Mouse (Mus musculus) brain, embryonic 14.5 days (tissue): ENCODE measurements at regions not wholly inside any gene's neighbourhood (a gene's known extent, or its start where the extent isn't known, plus 50 kb on each side); places are given as distances from the start of the nearest gene placed in this dataset.

Source experiments
- CTCF ChIP-seq: fragments of 200-500 bp; IDR thresholded peaks from 2 replicates; pipeline ENCODE4 v1.5.1; 2012; ENCODE audit warnings: inconsistent platforms, mild to moderate bottlenecking, moderate library complexity, borderline replicate concordance; ENCODE audit not compliant: insufficient read depth, insufficient read length; ENCODE audit errors: extremely low read depth
- POLR2A ChIP-seq: fragments of 200-500 bp; IDR thresholded peaks from 2 replicates; pipeline ENCODE4 v1.6.1; 2012; ENCODE audit warnings: mild to moderate bottlenecking, inconsistent platforms, borderline replicate concordance; ENCODE audit not compliant: poor library complexity, insufficient read depth, insufficient read length, severe bottlenecking; ENCODE audit errors: extremely low read depth

GRCm38 (mm10) chr14:92271200-92271599 lies 1619.3 kb downstream of the Pcdh9 start:
- TF ChIP-seq POLR2A (no peak), CTCF (no peak)
